Mouse (Mus musculus): ENCODE measurements around the gene Nup107. TPM values are rescaled to one million over a fixed set of nuclear protein-coding genes. Genes with fewer than 3 reads are reported as not detected.
"Not testable (repeated sequence)": the region's sequence is repeated elsewhere in the genome, so short reads cannot be mapped to it uniquely, and the experiment has no call there.

The Nup107 gene
- total RNA-seq, 2 experiments from 2014 or later = 93.4 to 153 TPM

- ATAC-seq (replicated peaks; ENCODE audit: poor library complexity, severe bottlenecking) = no peak
These were observed 65.6 kb downstream of the Nup107 start for GRCm38 (mm10) chr10:117726888-117727385.

- ATAC-seq (replicated peaks; ENCODE audit: poor library complexity, severe bottlenecking) = no peak
These were observed 66.2 kb downstream of the Nup107 start for GRCm38 (mm10) chr10:117726350-117726749.

- no peak for ATAC-seq (replicated peaks; ENCODE audit: poor library complexity, severe bottlenecking)
These were observed 66.8 kb downstream of the Nup107 start for GRCm38 (mm10) chr10:117725671-117726070.

- no peak for ATAC-seq (replicated peaks; ENCODE audit: poor library complexity, severe bottlenecking)
These were observed 67.6 kb downstream of the Nup107 start for GRCm38 (mm10) chr10:117724804-117725361.

GRCm38 (mm10) chr10:117724136-117724718 is 68.3 kb downstream of the Nup107 start:
- peak; percentile 38; the same call in 1 of the 2 replicates for ATAC-seq (replicated peaks; ENCODE audit: poor library complexity, severe bottlenecking)

DNA sequence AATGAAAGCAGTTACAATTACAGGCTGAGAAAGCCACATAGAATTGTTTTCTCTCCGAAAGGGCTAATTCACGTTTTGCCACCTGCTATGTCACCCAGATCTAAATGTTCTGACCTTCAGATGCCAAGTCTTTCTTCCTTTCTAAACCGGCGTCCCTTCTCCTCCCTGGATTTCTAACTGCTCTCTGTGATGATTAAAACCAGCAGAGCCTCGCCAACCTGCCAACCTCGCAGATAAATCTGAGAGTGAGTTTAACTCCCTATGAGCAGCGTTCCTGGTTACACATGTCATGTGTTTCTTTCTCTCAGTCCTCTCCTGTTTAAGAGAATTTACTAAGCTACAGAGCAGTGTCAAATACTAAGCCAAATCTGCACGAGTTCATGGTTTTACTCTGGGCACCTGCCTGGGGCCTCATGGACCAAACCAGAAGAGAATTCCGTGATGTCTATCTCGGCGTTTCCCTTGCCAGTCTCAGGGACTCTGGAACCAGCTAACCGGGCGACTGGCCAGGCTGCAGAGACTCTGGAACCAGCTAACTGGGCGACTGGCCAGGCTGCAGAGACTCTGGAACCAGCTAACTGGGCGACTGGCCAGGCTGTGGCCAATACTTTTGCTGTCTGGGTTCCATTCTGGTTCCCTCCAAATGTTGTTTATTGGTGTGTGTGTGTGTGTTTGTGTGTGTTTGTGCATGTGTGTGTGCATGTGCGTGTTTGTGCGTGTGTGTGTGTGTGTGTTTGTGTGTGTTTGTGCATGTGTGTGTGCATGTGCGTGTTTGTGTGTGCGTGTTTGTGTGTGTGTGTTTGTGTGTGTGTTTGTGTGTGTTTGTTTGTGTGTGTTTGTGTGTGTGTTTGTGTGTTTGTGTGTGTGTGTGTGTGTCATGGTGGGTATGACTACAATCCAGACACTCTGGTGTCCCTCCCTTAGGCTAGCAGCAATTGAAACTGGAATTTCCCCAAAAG is 74.1 kb downstream of the Nup107 start:
- no peak for ATAC-seq (replicated peaks; ENCODE audit: poor library complexity, severe bottlenecking)

DNA sequence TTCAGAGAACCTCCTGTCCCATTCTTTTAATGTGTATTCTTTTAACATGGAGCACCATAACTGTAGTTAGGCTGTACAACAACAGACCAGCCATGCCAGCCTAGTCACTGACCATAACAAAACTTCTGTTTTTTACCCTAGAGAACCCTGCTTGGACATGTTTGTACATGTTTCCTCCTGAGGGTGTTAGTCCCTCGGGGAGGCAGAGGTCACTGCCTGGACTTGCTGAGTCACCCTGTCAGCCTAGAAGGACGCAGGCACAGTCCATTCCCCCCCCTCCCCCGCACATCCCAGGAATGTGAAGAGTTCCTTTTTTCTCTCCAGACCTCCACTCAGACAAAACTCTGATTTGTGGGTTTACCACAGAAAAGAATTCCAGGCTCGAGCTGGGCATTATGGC is 74.9 kb downstream of the Nup107 start:
- peak; percentile 58 for ATAC-seq (replicated peaks; ENCODE audit: poor library complexity, severe bottlenecking)

- ATAC-seq (replicated peaks; ENCODE audit: poor library complexity, severe bottlenecking) = no peak
These were observed 75.8 kb downstream of the Nup107 start for GRCm38 (mm10) chr10:117716686-117717085.

DNA sequence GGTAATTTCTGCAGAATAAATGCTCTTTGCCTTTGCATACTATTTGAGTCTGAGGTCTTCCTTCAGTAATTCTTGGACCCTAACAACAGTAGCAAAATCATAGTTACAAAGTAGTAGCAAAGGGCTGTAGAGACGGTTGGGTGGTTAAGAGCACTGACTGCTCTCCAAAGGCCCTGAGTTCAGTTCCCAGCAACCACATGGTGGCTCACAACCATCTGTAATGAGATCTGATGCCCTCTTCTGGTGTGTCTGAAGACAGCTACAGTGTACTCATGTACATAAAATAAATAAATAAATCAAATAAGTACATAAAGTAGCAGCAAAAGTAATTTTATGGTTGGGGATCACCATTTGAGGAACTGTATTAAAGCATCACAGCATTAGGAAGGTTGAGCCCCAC is 76.9 kb downstream of the Nup107 start:
- not testable (repeated sequence) for ATAC-seq (replicated peaks; ENCODE audit: poor library complexity, severe bottlenecking)

DNA sequence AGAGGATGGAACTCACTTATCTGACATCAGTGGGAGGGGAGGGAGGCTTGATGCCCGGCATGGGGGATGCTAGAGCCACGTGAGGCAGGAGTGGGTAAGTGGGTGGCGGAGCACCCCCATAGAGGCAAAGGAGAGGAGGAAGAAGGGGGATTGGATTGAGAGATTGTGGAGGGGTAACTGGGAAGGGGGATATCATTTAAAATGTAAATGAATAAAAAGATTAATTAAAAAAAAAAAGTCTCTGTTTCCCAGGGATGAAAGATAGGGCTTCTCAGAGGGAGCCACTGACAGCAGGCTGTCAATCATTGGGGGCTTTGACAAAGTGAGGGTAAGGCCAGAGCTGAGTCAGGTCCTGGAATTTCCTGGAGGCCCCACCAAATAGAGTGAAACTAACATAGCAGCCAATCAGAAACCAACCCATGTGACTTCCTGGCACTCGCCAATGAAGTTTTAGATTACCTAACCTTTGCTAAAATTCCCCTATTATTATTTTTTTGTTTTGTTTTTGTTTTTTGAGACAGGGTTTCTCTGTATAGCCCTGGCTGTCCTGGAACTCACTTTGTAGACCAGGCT is 77.5 kb downstream of the Nup107 start:
- no peak for ATAC-seq (replicated peaks; ENCODE audit: poor library complexity, severe bottlenecking)

GRCm38 (mm10) chr10:117714048-117714545 is 78.4 kb downstream of the Nup107 start:
- ATAC-seq (replicated peaks; ENCODE audit: poor library complexity, severe bottlenecking) = no peak

DNA sequence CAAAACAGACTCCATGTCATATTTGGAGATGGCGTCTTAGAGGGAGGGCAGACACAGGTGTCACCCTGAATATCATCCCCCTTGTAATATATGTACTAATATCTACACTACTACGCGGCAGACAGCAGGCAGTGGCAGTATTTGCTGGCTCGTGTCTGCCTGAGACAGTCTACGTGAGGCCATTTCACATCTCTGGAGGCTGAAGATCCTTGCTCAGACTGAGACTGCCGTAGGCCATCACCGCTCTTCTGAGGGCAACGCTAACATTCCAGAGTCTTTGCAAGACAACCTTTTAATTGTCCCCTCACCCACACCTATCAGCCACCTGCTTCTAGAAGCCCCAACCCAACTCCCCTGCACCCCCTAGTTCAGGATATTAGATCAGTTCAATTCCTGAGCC is 79.0 kb downstream of the Nup107 start:
- ATAC-seq (replicated peaks; ENCODE audit: poor library complexity, severe bottlenecking) = no peak

GRCm38 (mm10) chr10:117712871-117713270 is 79.6 kb downstream of the Nup107 start:
- no peak for ATAC-seq (replicated peaks; ENCODE audit: poor library complexity, severe bottlenecking)

DNA sequence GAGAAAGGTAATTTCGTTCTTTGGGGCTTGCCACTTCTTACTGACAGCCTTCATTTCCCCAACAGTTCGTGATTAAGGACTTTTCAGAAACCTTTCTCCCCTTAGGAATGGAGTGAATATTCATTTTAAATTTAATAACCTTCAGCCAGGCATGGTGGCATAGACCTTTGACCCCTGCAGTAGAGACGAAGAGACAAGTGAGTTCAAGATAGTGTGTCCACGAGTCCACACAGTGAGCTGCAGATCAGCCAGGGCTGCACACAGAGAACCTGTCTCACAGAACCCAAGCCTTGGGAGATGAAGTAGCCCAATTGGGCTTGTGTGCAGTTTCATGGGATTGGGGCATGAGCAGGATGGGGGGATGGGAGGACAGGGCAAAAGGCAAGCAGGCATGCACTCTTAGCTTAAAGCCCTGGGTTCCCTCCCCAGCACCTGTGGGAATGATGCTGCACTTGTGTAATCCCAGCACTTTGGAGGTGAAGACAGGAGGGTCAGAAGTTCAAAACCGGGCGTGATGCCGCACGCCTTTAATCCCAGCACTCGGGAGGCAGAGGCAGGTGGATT is 80.2 kb downstream of the Nup107 start:
- no peak for ATAC-seq (replicated peaks; ENCODE audit: poor library complexity, severe bottlenecking)

GRCm38 (mm10) chr10:117711408-117711807 is 81.1 kb downstream of the Nup107 start:
- ATAC-seq (replicated peaks; ENCODE audit: poor library complexity, severe bottlenecking) = no peak

- ATAC-seq (replicated peaks; ENCODE audit: poor library complexity, severe bottlenecking) = peak; percentile 80
These were observed 81.8 kb downstream of the Nup107 start, which contains the start of gene Mdm2 for GRCm38 (mm10) chr10:117710604-117711141. Gene Mdm2 (minus strand): TSS chr10:117710758.

- peak; percentile 75 for ATAC-seq (replicated peaks; ENCODE audit: poor library complexity, severe bottlenecking)
These were observed 82.4 kb downstream of the Nup107 start for GRCm38 (mm10) chr10:117709930-117710603.

- ATAC-seq (replicated peaks; ENCODE audit: poor library complexity, severe bottlenecking) = no peak
These were observed 83.1 kb downstream of the Nup107 start for GRCm38 (mm10) chr10:117709326-117709830.

DNA sequence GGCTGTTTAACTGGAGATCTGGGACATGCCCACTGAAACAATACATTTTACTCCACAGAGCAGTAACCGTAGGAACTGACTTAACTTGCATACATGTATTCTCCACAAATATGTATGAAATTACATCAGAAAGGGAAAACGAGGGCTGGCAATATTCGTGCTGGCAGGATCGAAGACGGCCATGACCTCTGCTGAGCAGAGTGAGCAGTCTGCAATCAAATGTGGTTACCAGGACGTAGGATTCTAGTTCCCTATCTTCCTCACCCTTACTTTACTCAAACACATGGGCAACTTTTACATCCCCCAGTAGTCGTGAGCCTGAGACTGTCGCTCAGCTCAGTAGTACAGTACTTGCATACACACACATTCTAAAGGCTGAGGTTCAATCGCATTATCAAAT is 83.6 kb downstream of the Nup107 start:
- ATAC-seq (replicated peaks; ENCODE audit: poor library complexity, severe bottlenecking) = peak; percentile 49
